Mouse (Mus musculus) intestine, embryonic 16.5 days (tissue): Measurements from ENCODE around the gene Capn5. TPM values are rescaled to one million over a fixed set of nuclear protein-coding genes. Genes with fewer than 3 reads are reported as not detected.

Experiments used
- ATAC-seq: fragments of 200-750 bp; cut with Nextera tagmentation; 2 replicates; pipeline ENCODE4 v1.8.0; 2017; ENCODE audit warnings: moderate TSS enrichment, moderate library complexity
- H3K27ac ChIP-seq: fragments of 300-500 bp; sonication (generic); 2 replicates; pipeline ENCODE4 v1.5.1; 2014; ENCODE audit warnings: mild to moderate bottlenecking, low read length
- H3K27me3 ChIP-seq: fragments of 300-500 bp; sonication (generic); replicated peaks from 2 replicates; pipeline ENCODE4 v1.6.1; 2014; ENCODE audit warnings: low read length, control low read depth, mixed read lengths; ENCODE audit not compliant: control insufficient read depth, insufficient read depth
- H3K36me3 ChIP-seq: fragments of 300-500 bp; sonication (generic); 2 replicates; pipeline ENCODE4 v1.6.1; 2014; ENCODE audit warnings: low read length, control low read depth; ENCODE audit not compliant: control insufficient read depth, insufficient read depth
- H3K4me1 ChIP-seq: fragments of 300-500 bp; sonication (generic); 2 replicates; pipeline ENCODE4 v1.6.1; 2014; ENCODE audit warnings: low read length, control low read depth, mixed read lengths; ENCODE audit not compliant: control insufficient read depth, insufficient read depth
- H3K4me2 ChIP-seq: fragments of 300-500 bp; sonication (generic); 2 replicates; pipeline ENCODE4 v1.6.1; 2014; ENCODE audit warnings: low read depth, low read length, control low read depth
- H3K4me3 ChIP-seq: fragments of 300-500 bp; sonication (generic); 2 replicates; pipeline ENCODE4 v1.5.1; 2014; ENCODE audit warnings: mild to moderate bottlenecking, low read length
- H3K9ac ChIP-seq: fragments of 300-500 bp; sonication (generic); 2 replicates; pipeline ENCODE4 v1.6.1; 2014; ENCODE audit warnings: low read depth, low read length
- H3K9me3 ChIP-seq: fragments of 300-500 bp; sonication (generic); 2 replicates; pipeline ENCODE4 v1.6.1; 2016; ENCODE audit warnings: low read length, control low read depth; ENCODE audit not compliant: control insufficient read depth
- WGBS: fragments of 180-500 bp; shearing (Covaris S2); extraction: QIAGEN DNeasy Blood & Tissue Kit; methylation state at CpG from one replicate; pipeline ENCODE4 v1.1.7; 2014; 5-methylcytosine and 5-hydroxymethylcytosine counted together
- polyA plus RNA-seq: library from polyadenylated mRNA; unstranded; fragments of >200 nt; fragmentation: Nextera tagmentation; extraction: Ambion mirVana; gene quantifications from 2 replicates; pipeline ENCODE4 v1.2.1, GENCODE M21; 2015

Gene Capn5
- polyA plus RNA-seq, 1 experiment from 2014 or later = 10.9 TPM

- peak overlapping the region; percentile 83 for H3K4me2 ChIP-seq
- 71% methylated on average over 5 of the region's 5 CpGs for WGBS
- peak; percentile 54 for ATAC-seq
- H3K9ac ChIP-seq = peak overlapping the region; percentile 83
- H3K9me3 ChIP-seq = no peaks in the 10 kb centered on the region
- no peaks in the 10 kb centered on the region for H3K36me3 ChIP-seq
- peak overlapping the region; percentile 95 for H3K4me3 ChIP-seq
- no peaks in the 10 kb centered on the region for H3K27me3 ChIP-seq
- peak overlapping the region; percentile 90 for H3K27ac ChIP-seq
- peaks cover 33% of the 10 kb centered on the region for H3K4me1 ChIP-seq
Measured at GRCm38 (mm10) chr7:98178560-98179231, 622 bp upstream of the Capn5 start.

- peak overlapping the region; percentile 83 for H3K4me2 ChIP-seq
- WGBS = 3% methylated on average over 9 of the region's 9 CpGs
- no peaks in the 10 kb centered on the region for H3K9me3 ChIP-seq
- H3K4me1 ChIP-seq = peaks cover 33% of the 10 kb centered on the region
- peak overlapping the region; percentile 95 for H3K4me3 ChIP-seq
- H3K9ac ChIP-seq = peak overlapping the region; percentile 83
- H3K27ac ChIP-seq = peak overlapping the region; percentile 70
- H3K27me3 ChIP-seq = no peaks in the 10 kb centered on the region
- H3K36me3 ChIP-seq = no peaks in the 10 kb centered on the region
- no peak for ATAC-seq
Measured at GRCm38 (mm10) chr7:98177566-98177928, 527 bp downstream of the Capn5 start.

GRCm38 (mm10) chr7:98177071-98177485 lies 996 bp downstream of the Capn5 start:
- no peaks in the 10 kb centered on the region for H3K36me3 ChIP-seq
- H3K4me2 ChIP-seq = peak overlapping the region; percentile 83
- peak overlapping the region; percentile 83 for H3K9ac ChIP-seq
- peaks cover 33% of the 10 kb centered on the region for H3K4me1 ChIP-seq
- ATAC-seq = no peak
- 42% methylated on average over 2 of the region's 2 CpGs for WGBS
- H3K27ac ChIP-seq = peak overlapping the region; percentile 70; the same call in 1 of the 2 replicates
- H3K9me3 ChIP-seq = no peaks in the 10 kb centered on the region
- H3K27me3 ChIP-seq = no peaks in the 10 kb centered on the region
- peak overlapping the region; percentile 95 for H3K4me3 ChIP-seq

GRCm38 (mm10) chr7:98176322-98177070 lies 1.6 kb downstream of the Capn5 start:
- H3K4me1 ChIP-seq = peaks cover 36% of the 10 kb centered on the region
- 65% methylated on average over 8 of the region's 8 CpGs for WGBS
- no peak for ATAC-seq
- peak overlapping the region; percentile 83 for H3K4me2 ChIP-seq
- H3K27ac ChIP-seq = peak overlapping the region; percentile 18; the same call in 1 of the 2 replicates
- H3K27me3 ChIP-seq = no peaks in the 10 kb centered on the region
- no peaks in the 10 kb centered on the region for H3K36me3 ChIP-seq
- H3K9ac ChIP-seq = peak overlapping the region; percentile 83
- peak overlapping the region; percentile 9; the same call in 1 of the 2 replicates for H3K4me3 ChIP-seq
- H3K9me3 ChIP-seq = no peaks in the 10 kb centered on the region

- H3K36me3 ChIP-seq = no peaks in the 10 kb centered on the region
- H3K27ac ChIP-seq = no peak overlapping the region
- H3K4me3 ChIP-seq = no peak overlapping the region
- no peak for ATAC-seq
- 77% methylated on average over 4 of the region's 4 CpGs for WGBS
- H3K9ac ChIP-seq = no peak overlapping the region
- H3K9me3 ChIP-seq = no peaks in the 10 kb centered on the region
- H3K4me2 ChIP-seq = no peak overlapping the region
- peaks cover 43% of the 10 kb centered on the region for H3K4me1 ChIP-seq
- H3K27me3 ChIP-seq = no peaks in the 10 kb centered on the region
Measured at GRCm38 (mm10) chr7:98174883-98175755, 3.0 kb downstream of the Capn5 start.

- 40% methylated on average over 4 of the region's 4 CpGs for whole genome bisulfite sequencing
- Histone ChIP-seq H3K9ac (no peak overlapping the region), H3K4me3 (no peak overlapping the region), H3K4me1 (peaks cover 34% of the 10 kb centered on the region), H3K36me3 (no peaks in the 10 kb centered on the region), H3K4me2 (no peak overlapping the region), H3K9me3 (no peaks in the 10 kb centered on the region), H3K27me3 (no peaks in the 10 kb centered on the region), H3K27ac (no peak overlapping the region)
- no peak for ATAC-seq
Measured at GRCm38 (mm10) chr7:98173408-98173807, 4.7 kb downstream of the Capn5 start.

GRCm38 (mm10) chr7:98172661-98173060 lies 5.4 kb downstream of the Capn5 start:
- WGBS = 77% methylated on average over 8 of the region's 8 CpGs
- Histone ChIP-seq H3K4me2 (no peak overlapping the region), H3K27ac (no peak overlapping the region), H3K27me3 (no peaks in the 10 kb centered on the region), H3K4me3 (no peak overlapping the region), H3K36me3 (no peaks in the 10 kb centered on the region), H3K9me3 (no peaks in the 10 kb centered on the region), H3K4me1 (peaks cover 32% of the 10 kb centered on the region), H3K9ac (no peak overlapping the region)
- no peak for ATAC-seq

- WGBS = 68% methylated on average over 6 of the region's 6 CpGs
- Histone ChIP-seq H3K4me3 (no peak overlapping the region), H3K4me2 (no peak overlapping the region), H3K4me1 (peaks cover 20% of the 10 kb centered on the region), H3K27ac (0 out of 2 replicates have a peak overlapping the region, but pooled peaks have one; percentile 34), H3K36me3 (no peaks in the 10 kb centered on the region), H3K27me3 (no peaks in the 10 kb centered on the region), H3K9ac (no peak overlapping the region), H3K9me3 (no peaks in the 10 kb centered on the region)
- ATAC-seq = peak; percentile 71
Measured at GRCm38 (mm10) chr7:98171141-98172073, 6.7 kb downstream of the Capn5 start.
